Mouse (Mus musculus): ENCODE measurements around the gene Tmem150b. TPM values are rescaled to one million over a fixed set of nuclear protein-coding genes. Genes with fewer than 3 reads are reported as not detected.

The Tmem150b gene
- total and polyA plus RNA-seq, 3 experiments, result 0.11 to 1.7 (median 1.1) TPM

DNA sequence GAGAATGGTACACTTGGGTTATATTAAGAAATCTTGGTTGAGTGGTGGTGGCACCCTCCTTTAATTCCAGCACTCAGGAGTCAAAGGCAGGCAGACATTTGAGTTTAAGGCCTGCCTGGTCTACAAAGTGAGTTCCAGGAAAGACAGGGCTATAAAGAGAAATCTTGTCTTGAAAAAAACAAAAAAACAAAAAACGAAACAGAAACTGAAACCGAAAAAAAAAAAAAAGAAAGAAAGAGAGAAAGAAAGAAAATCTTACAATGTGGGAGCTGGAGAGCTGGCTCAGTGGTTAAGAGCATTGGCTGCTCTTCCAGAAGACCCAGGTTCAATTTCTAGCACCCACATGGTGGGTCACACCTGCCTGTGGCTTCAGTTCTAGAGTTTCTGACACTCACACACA is 61.3 kb downstream of the Tmem150b start:
- H3K36me3 ChIP-seq (replicated peaks), result peaks cover 82% of the 10 kb centered on the region

DNA sequence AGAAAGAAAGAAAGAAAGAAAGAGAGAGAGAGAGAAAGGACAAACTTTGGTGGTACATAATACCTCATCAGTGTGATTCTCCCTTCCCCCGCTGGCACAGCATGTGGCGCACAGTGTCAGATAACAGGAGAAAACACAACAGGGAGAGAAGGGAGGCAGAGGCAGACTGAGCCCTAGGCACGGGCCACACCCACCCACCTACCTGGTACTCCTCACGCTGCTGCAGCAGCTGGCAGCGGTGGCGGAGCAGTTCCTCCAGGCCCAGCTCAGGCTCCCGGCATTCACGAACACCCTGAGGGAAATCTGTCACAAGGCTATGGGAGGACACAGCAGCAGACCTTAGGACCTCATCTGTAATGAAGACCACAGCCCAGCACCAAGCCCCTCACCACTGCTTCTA is 61.9 kb downstream of the Tmem150b start:
- Histone ChIP-seq H3K27me3 (ENCODE audit: insufficient read depth, low read length) (no peaks in the 10 kb centered on the region), H3K4me1 (ENCODE audit: insufficient read depth, low read depth, low read length) (peaks cover 33% of the 10 kb centered on the region), H3K4me3 (ENCODE audit: low read depth, low read length) (no peak overlapping the region), H3K36me3 (replicated peaks) (peaks cover 76% of the 10 kb centered on the region), H3K9me3 (replicated peaks) (no peaks in the 10 kb centered on the region)
- DNase-seq (ENCODE audit: low spot score) (no peak), ATAC-seq (ENCODE audit: extremely low read depth, insufficient number of reproducible peaks, low FRiP score, poor library complexity, severe bottlenecking) (no peak)
- no peak for TF ChIP-seq GATA1 (IDR thresholded peaks at IDR 0.05; ENCODE audit: borderline replicate concordance, low read length)
- no peak for TF ChIP-seq GATA2 (IDR thresholded peaks at IDR 0.05; ENCODE audit: borderline replicate concordance, low read depth, low read length)
- TF ChIP-seq POLR2AphosphoS5 (IDR thresholded peaks at IDR 0.05; ENCODE audit: insufficient replicate concordance, low read depth, low read length), result no peak
- TF ChIP-seq CTCF (IDR thresholded peaks at IDR 0.05; ENCODE audit: low read depth, low read length), result no peak
- no peak for TF ChIP-seq TAL1 (conservative IDR thresholded peaks at IDR 0.05; ENCODE audit: low read depth, low read length)

More for the DNA sequence above, 61.3 kb downstream of the Tmem150b start:
- no peak overlapping the region for H3K4me3 ChIP-seq (ENCODE audit: low read depth, low read length)
- TF ChIP-seq POLR2AphosphoS5 (IDR thresholded peaks at IDR 0.05; ENCODE audit: insufficient replicate concordance, low read depth, low read length), result no peak
- H3K27me3 ChIP-seq (ENCODE audit: insufficient read depth, low read length), result no peaks in the 10 kb centered on the region
- peaks cover 36% of the 10 kb centered on the region for H3K4me1 ChIP-seq (ENCODE audit: insufficient read depth, low read depth, low read length)
- DNase-seq (ENCODE audit: low spot score) (no peak), ATAC-seq (ENCODE audit: extremely low read depth, insufficient number of reproducible peaks, low FRiP score, poor library complexity, severe bottlenecking) (no peak)
- H3K9me3 ChIP-seq (replicated peaks), result no peaks in the 10 kb centered on the region

DNA sequence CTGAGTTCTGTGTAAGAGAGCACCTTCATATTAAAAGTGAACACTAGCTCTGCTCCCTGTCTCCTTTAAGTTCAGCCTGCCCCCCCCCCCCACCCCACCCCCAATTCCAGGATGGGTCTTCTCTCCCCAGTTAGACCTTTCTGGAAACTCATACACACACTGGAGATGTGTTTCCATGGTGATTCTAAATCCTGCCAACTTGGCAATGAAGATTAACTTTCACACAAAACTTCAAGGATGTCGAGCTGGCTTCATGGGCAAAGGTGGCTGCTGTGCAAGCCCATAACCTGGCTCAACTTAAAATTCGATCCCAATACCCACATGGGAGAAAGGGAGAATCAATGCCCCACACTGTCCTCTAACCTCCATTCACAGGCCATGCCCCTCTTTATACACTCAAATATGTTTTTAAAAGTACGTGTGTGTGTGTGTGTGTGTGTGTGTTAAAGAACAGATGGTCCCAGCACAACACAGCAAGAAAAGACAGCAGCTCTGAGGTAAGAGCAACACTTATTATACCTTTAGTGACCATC is 65.1 kb downstream of the Tmem150b start:
- peaks cover 62% of the 10 kb centered on the region for H3K4me1 ChIP-seq (ENCODE audit: insufficient read depth, low read depth, low read length)
- no peaks in the 10 kb centered on the region for H3K9me3 ChIP-seq (replicated peaks)
- no peak overlapping the region; the same call in 1 of the 2 replicates for H3K4me3 ChIP-seq (ENCODE audit: low read depth, low read length)
- DNase-seq (ENCODE audit: low spot score) (no peak), ATAC-seq (ENCODE audit: extremely low read depth, insufficient number of reproducible peaks, low FRiP score, poor library complexity, severe bottlenecking) (no peak)
- TF ChIP-seq GATA1 (IDR thresholded peaks at IDR 0.05; ENCODE audit: borderline replicate concordance, low read length) (no peak), TAL1 (conservative IDR thresholded peaks at IDR 0.05; ENCODE audit: low read depth, low read length) (no peak), POLR2AphosphoS5 (IDR thresholded peaks at IDR 0.05; ENCODE audit: insufficient replicate concordance, low read depth, low read length) (no peak), GATA2 (IDR thresholded peaks at IDR 0.05; ENCODE audit: borderline replicate concordance, low read depth, low read length) (no peak), CTCF (IDR thresholded peaks at IDR 0.05; ENCODE audit: low read depth, low read length) (no peak)
- H3K27me3 ChIP-seq (ENCODE audit: insufficient read depth, low read length), result no peaks in the 10 kb centered on the region
- H3K36me3 ChIP-seq (replicated peaks), result peaks cover 74% of the 10 kb centered on the region

DNA sequence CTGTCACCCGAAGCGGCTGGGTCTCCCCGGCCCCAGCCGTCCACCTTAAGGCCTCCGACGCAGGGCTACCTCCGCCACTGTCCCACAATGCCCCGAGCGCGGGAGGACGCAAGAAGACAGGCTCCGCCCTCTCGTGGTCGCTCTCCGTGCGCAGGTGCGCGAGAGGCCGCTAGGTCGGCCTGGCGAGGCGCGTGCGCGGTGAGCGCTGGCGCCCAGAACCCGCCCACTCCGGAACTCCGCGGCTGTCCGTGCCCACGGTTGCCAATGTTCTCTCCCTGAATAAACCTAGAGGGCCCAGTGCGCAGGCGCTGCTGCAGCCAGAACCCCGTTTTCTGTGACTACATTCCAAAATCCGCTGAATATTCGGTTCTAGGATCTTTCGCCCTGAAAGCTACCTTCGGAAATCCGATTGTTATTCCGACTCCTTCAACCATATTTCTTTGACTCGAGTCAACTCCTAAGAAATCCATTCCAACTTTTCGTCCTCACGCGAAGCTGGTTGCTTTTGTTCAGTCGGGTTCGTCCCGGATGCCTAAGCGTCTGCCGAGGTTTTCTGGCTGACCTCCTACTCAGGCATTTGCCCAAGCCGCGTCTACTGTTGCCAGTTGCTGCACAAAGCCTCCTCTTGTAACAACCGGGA is 66.0 kb downstream of the Tmem150b start, which contains the start of gene Ppp6r1:
Ppp6r1 (minus strand) TSS at position 108 of the 640 bp plus-strand sequence.
- Histone ChIP-seq H3K36me3 (replicated peaks) (peaks cover 71% of the 10 kb centered on the region), H3K4me3 (ENCODE audit: low read depth, low read length) (peak within 1 kb of the TSS; percentile 96), H3K4me1 (ENCODE audit: insufficient read depth, low read depth, low read length) (peaks cover 64% of the 10 kb centered on the region), H3K27me3 (ENCODE audit: insufficient read depth, low read length) (no peaks in the 10 kb centered on the region), H3K9me3 (replicated peaks) (no peaks in the 10 kb centered on the region)
- TF ChIP-seq TAL1 (conservative IDR thresholded peaks at IDR 0.05; ENCODE audit: low read depth, low read length), result no peak
- TF ChIP-seq GATA1 (IDR thresholded peaks at IDR 0.05; ENCODE audit: borderline replicate concordance, low read length), result no peak
- no peak for TF ChIP-seq POLR2AphosphoS5 (IDR thresholded peaks at IDR 0.05; ENCODE audit: insufficient replicate concordance, low read depth, low read length)
- TF ChIP-seq CTCF (IDR thresholded peaks at IDR 0.05; ENCODE audit: low read depth, low read length), result no peak
- TF ChIP-seq GATA2 (IDR thresholded peaks at IDR 0.05; ENCODE audit: borderline replicate concordance, low read depth, low read length), result no peak
- DNase-seq (ENCODE audit: low spot score) (peak; percentile 96), ATAC-seq (ENCODE audit: extremely low read depth, insufficient number of reproducible peaks, low FRiP score, poor library complexity, severe bottlenecking) (peak; percentile 83)

DNA sequence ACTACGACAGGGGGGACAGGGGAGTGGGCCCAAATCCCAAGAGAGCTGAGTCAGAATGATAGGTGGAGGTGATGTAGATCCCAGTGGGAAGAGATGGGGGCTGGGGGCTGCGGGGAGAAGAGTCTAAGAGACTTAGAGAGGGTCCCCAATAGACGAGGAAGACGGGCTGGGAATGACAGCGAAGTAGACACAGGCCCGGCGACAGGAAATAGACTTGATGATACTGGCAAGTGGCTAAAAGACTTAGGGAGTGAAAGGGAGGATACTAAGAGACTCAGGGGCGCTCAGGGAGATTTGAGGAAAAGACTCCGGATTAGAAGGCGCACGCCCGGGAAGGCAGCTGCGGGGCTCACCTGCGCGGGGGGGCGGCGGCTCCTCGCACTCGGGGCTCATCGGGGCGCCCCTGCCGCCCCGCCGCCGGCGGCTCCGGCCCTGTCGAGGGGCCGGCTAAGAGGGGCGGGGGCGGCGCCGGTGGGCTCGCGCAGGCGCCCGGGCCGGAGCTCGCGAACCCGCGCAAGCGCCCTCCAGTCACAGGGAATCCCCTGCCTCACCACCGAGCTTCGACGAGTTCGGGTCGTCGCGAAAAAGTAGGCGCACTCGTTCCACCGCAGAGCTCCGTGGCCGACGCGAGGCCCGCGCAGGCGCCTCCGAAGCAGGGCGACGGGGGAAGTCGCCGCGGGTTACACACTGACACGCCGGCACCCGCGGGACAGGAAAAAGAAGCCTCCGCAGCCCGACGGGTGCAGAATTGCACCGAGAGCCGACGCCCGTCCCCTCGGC is 66.7 kb downstream of the Tmem150b start:
- TF ChIP-seq GATA1 (IDR thresholded peaks at IDR 0.05; ENCODE audit: borderline replicate concordance, low read length), result no peak
- TF ChIP-seq CTCF (IDR thresholded peaks at IDR 0.05; ENCODE audit: low read depth, low read length), result no peak
- TF ChIP-seq POLR2AphosphoS5 (IDR thresholded peaks at IDR 0.05; ENCODE audit: insufficient replicate concordance, low read depth, low read length), result no peak
- no peak for TF ChIP-seq TAL1 (conservative IDR thresholded peaks at IDR 0.05; ENCODE audit: low read depth, low read length)
- no peak for TF ChIP-seq GATA2 (IDR thresholded peaks at IDR 0.05; ENCODE audit: borderline replicate concordance, low read depth, low read length)
- Histone ChIP-seq H3K4me1 (ENCODE audit: insufficient read depth, low read depth, low read length) (peaks cover 69% of the 10 kb centered on the region), H3K27me3 (ENCODE audit: insufficient read depth, low read length) (no peaks in the 10 kb centered on the region), H3K4me3 (ENCODE audit: low read depth, low read length) (peak overlapping the region; percentile 96), H3K9me3 (replicated peaks) (no peaks in the 10 kb centered on the region), H3K36me3 (replicated peaks) (peaks cover 69% of the 10 kb centered on the region)
- no peak for ATAC-seq (ENCODE audit: extremely low read depth, insufficient number of reproducible peaks, low FRiP score, poor library complexity, severe bottlenecking)
- DNase-seq (ENCODE audit: low spot score), result peak; percentile 70

DNA sequence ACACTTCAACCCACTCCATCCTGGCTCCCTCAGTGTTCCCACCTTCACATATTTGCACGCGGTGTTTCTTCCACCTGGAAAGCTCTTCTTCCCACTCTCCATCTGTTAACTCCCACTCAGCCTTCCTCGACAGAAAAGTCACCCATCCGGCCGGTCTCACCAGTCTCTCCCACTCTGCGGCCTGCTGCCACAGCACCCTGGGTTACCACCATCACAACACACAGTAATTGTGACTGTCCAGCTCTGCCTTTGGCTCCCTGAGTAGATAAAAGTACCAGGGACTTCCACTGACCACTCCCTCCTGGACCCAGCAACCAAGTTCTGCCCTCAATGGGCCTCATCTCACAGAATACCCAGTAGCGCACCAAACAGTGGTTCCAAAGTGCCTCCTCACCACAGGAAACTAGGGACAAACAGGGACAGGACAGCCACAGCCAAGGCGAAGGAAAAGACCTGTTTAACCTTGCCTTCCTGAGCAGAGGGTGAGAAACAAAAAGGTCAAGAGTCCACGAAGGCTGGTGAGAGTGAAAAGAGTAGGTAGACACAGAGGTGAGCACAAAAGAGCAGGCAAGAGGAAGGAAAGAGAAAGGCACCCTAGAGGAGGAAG is 67.4 kb downstream of the Tmem150b start:
- Histone ChIP-seq H3K27me3 (ENCODE audit: insufficient read depth, low read length) (no peaks in the 10 kb centered on the region), H3K36me3 (replicated peaks) (peaks cover 71% of the 10 kb centered on the region), H3K4me3 (ENCODE audit: low read depth, low read length) (peak overlapping the region; percentile 96), H3K4me1 (ENCODE audit: insufficient read depth, low read depth, low read length) (peaks cover 74% of the 10 kb centered on the region), H3K9me3 (replicated peaks) (no peaks in the 10 kb centered on the region)
- TF ChIP-seq POLR2AphosphoS5 (IDR thresholded peaks at IDR 0.05; ENCODE audit: insufficient replicate concordance, low read depth, low read length), result no peak
- TF ChIP-seq GATA1 (IDR thresholded peaks at IDR 0.05; ENCODE audit: borderline replicate concordance, low read length), result no peak
- TF ChIP-seq GATA2 (IDR thresholded peaks at IDR 0.05; ENCODE audit: borderline replicate concordance, low read depth, low read length), result no peak
- TF ChIP-seq TAL1 (conservative IDR thresholded peaks at IDR 0.05; ENCODE audit: low read depth, low read length), result no peak
- TF ChIP-seq CTCF (IDR thresholded peaks at IDR 0.05; ENCODE audit: low read depth, low read length), result no peak
- DNase-seq (ENCODE audit: low spot score) (no peak), ATAC-seq (ENCODE audit: extremely low read depth, insufficient number of reproducible peaks, low FRiP score, poor library complexity, severe bottlenecking) (no peak)

Other genes with a start within 250 kb of the Tmem150b start
Only the 20 nearest of the 27 such genes appear.
- not detected in 2 replicates for gene Dnaaf3, start 192.8 kb downstream of the Tmem150b start, total RNA-seq (2014; fragmentation: Nextera tagmentation)
- gene Dnaaf3, start 192.8 kb downstream of the Tmem150b start, total RNA-seq (2017), result not detected in 2 replicates
- gene Dnaaf3, start 192.8 kb downstream of the Tmem150b start, polyA plus RNA-seq (2012), result not detected in 2 replicates
- not detected in 2 replicates for gene Syt5, start 177.7 kb downstream of the Tmem150b start, total RNA-seq (2014; fragmentation: Nextera tagmentation)
- not detected in 2 replicates for gene Syt5, start 177.7 kb downstream of the Tmem150b start, total RNA-seq (2017)
- gene Syt5, start 177.7 kb downstream of the Tmem150b start, polyA plus RNA-seq (2012), result not detected in 2 replicates
- gene Ptprh, start 121.2 kb downstream of the Tmem150b start, total RNA-seq (2014; fragmentation: Nextera tagmentation), result not detected in 2 replicates
- 0.05 and 0.06 TPM in 2 replicates for gene Ptprh, start 121.2 kb downstream of the Tmem150b start, total RNA-seq (2017)
- gene Ptprh, start 121.2 kb downstream of the Tmem150b start, polyA plus RNA-seq (2012), result not detected in 2 replicates
- gene Tmem86b, start 93.8 kb downstream of the Tmem150b start, total RNA-seq (2014; fragmentation: Nextera tagmentation), result 10.3 and 40.0 TPM in 2 replicates
- gene Tmem86b, start 93.8 kb downstream of the Tmem150b start, total RNA-seq (2017), result 9.3 and 10.4 TPM in 2 replicates
- 3.8 and 4.8 TPM in 2 replicates for gene Tmem86b, start 93.8 kb downstream of the Tmem150b start, polyA plus RNA-seq (2012)
- 97.4 and 108 TPM in 2 replicates for gene Ppp6r1, start 66.2 kb downstream of the Tmem150b start, total RNA-seq (2014; fragmentation: Nextera tagmentation)
- 90.5 and 90.7 TPM in 2 replicates for gene Ppp6r1, start 66.2 kb downstream of the Tmem150b start, total RNA-seq (2017)
- 208 and 223 TPM in 2 replicates for gene Ppp6r1, start 66.2 kb downstream of the Tmem150b start, polyA plus RNA-seq (2012)
- 55.3 and 67.8 TPM in 2 replicates for gene Hspbp1, start 40.2 kb downstream of the Tmem150b start, total RNA-seq (2014; fragmentation: Nextera tagmentation)
- gene Hspbp1, start 40.2 kb downstream of the Tmem150b start, total RNA-seq (2017), result 26.5 and 30.6 TPM in 2 replicates
- gene Hspbp1, start 40.2 kb downstream of the Tmem150b start, polyA plus RNA-seq (2012), result 124 and 152 TPM in 2 replicates
- gene Brsk1, start 34.6 kb downstream of the Tmem150b start, total RNA-seq (2014; fragmentation: Nextera tagmentation), result not detected in 2 replicates
- gene Brsk1, start 34.6 kb downstream of the Tmem150b start, total RNA-seq (2017), result 0.44 TPM in 1 of 2 replicates, not detected in the other
- gene Brsk1, start 34.6 kb downstream of the Tmem150b start, polyA plus RNA-seq (2012), result not detected in 2 replicates
- 79.7 and 108 TPM in 2 replicates for gene Kmt5c, start 14.9 kb upstream of the Tmem150b start, total RNA-seq (2014; fragmentation: Nextera tagmentation)
- gene Kmt5c, start 14.9 kb upstream of the Tmem150b start, total RNA-seq (2017), result 34.8 and 39.0 TPM in 2 replicates
- 232 and 325 TPM in 2 replicates for gene Kmt5c, start 14.9 kb upstream of the Tmem150b start, polyA plus RNA-seq (2012)
- gene Cox6b2, start 27.8 kb upstream of the Tmem150b start, total RNA-seq (2014; fragmentation: Nextera tagmentation), result 4.2 and 5.3 TPM in 2 replicates
- 1.0 and 2.0 TPM in 2 replicates for gene Cox6b2, start 27.8 kb upstream of the Tmem150b start, total RNA-seq (2017)
- gene Cox6b2, start 27.8 kb upstream of the Tmem150b start, polyA plus RNA-seq (2012), result 7.8 and 8.0 TPM in 2 replicates
- not detected in 2 replicates for gene Fam71e2, start 46.1 kb upstream of the Tmem150b start, total RNA-seq (2014; fragmentation: Nextera tagmentation)
- gene Fam71e2, start 46.1 kb upstream of the Tmem150b start, total RNA-seq (2017), result 0.05 and 0.06 TPM in 2 replicates
- not detected in 2 replicates for gene Fam71e2, start 46.1 kb upstream of the Tmem150b start, polyA plus RNA-seq (2012)
- not detected in 2 replicates for gene Il11, start 57.6 kb upstream of the Tmem150b start, total RNA-seq (2014; fragmentation: Nextera tagmentation)
- not detected in 2 replicates for gene Il11, start 57.6 kb upstream of the Tmem150b start, total RNA-seq (2017)
- gene Il11, start 57.6 kb upstream of the Tmem150b start, polyA plus RNA-seq (2012), result 0.13 and 0.15 TPM in 2 replicates
- gene Tmem190, start 57.7 kb upstream of the Tmem150b start, total RNA-seq (2014; fragmentation: Nextera tagmentation), result not detected in 2 replicates
- 0.41 TPM in 1 of 2 replicates, not detected in the other for gene Tmem190, start 57.7 kb upstream of the Tmem150b start, total RNA-seq (2017)
- gene Tmem190, start 57.7 kb upstream of the Tmem150b start, polyA plus RNA-seq (2012), result not detected in 2 replicates
- gene Tmem238, start 64.4 kb upstream of the Tmem150b start, total RNA-seq (2014; fragmentation: Nextera tagmentation), result 1.7 and 4.7 TPM in 2 replicates
- 6.8 and 12.1 TPM in 2 replicates for gene Tmem238, start 64.4 kb upstream of the Tmem150b start, total RNA-seq (2017)
- gene Tmem238, start 64.4 kb upstream of the Tmem150b start, polyA plus RNA-seq (2012), result 40.6 and 61.2 TPM in 2 replicates
- 1,543 and 2,339 TPM in 2 replicates for gene Rpl28, start 67.6 kb upstream of the Tmem150b start, total RNA-seq (2014; fragmentation: Nextera tagmentation)
- 548 and 573 TPM in 2 replicates for gene Rpl28, start 67.6 kb upstream of the Tmem150b start, total RNA-seq (2017)
- 5,642 and 5,886 TPM in 2 replicates for gene Rpl28, start 67.6 kb upstream of the Tmem150b start, polyA plus RNA-seq (2012)
- 538 and 670 TPM in 2 replicates for gene Ube2s, start 87.3 kb upstream of the Tmem150b start, total RNA-seq (2014; fragmentation: Nextera tagmentation)
- 171 and 195 TPM in 2 replicates for gene Ube2s, start 87.3 kb upstream of the Tmem150b start, total RNA-seq (2017)
- 210 and 243 TPM in 2 replicates for gene Ube2s, start 87.3 kb upstream of the Tmem150b start, polyA plus RNA-seq (2012)
- gene Shisa7, start 119.4 kb upstream of the Tmem150b start, total RNA-seq (2014; fragmentation: Nextera tagmentation), result not detected in 2 replicates
- gene Shisa7, start 119.4 kb upstream of the Tmem150b start, total RNA-seq (2017), result 0.06 and 0.22 TPM in 2 replicates
- gene Shisa7, start 119.4 kb upstream of the Tmem150b start, polyA plus RNA-seq (2012), result not detected in 2 replicates
- gene Isoc2b, start 145.0 kb upstream of the Tmem150b start, total RNA-seq (2014; fragmentation: Nextera tagmentation), result 7.6 and 9.1 TPM in 2 replicates
- 34.4 and 40.1 TPM in 2 replicates for gene Isoc2b, start 145.0 kb upstream of the Tmem150b start, total RNA-seq (2017)
- 5.3 and 8.1 TPM in 2 replicates for gene Isoc2b, start 145.0 kb upstream of the Tmem150b start, polyA plus RNA-seq (2012)
- 1.9 and 3.4 TPM in 2 replicates for gene Isoc2a, start 151.9 kb upstream of the Tmem150b start, total RNA-seq (2014; fragmentation: Nextera tagmentation)
- gene Isoc2a, start 151.9 kb upstream of the Tmem150b start, total RNA-seq (2017), result 7.5 and 10.4 TPM in 2 replicates
- 6.3 and 16.2 TPM in 2 replicates for gene Isoc2a, start 151.9 kb upstream of the Tmem150b start, polyA plus RNA-seq (2012)
- not detected in 2 replicates for gene Gm36210, start 181.3 kb upstream of the Tmem150b start, total RNA-seq (2014; fragmentation: Nextera tagmentation)
- gene Gm36210, start 181.3 kb upstream of the Tmem150b start, total RNA-seq (2017), result not detected in 2 replicates
- not detected in 2 replicates for gene Gm36210, start 181.3 kb upstream of the Tmem150b start, polyA plus RNA-seq (2012)
- gene Zfp628, start 190.0 kb upstream of the Tmem150b start, total RNA-seq (2014; fragmentation: Nextera tagmentation), result 13.9 and 15.2 TPM in 2 replicates
- gene Zfp628, start 190.0 kb upstream of the Tmem150b start, total RNA-seq (2017), result 1.6 and 1.8 TPM in 2 replicates
- gene Zfp628, start 190.0 kb upstream of the Tmem150b start, polyA plus RNA-seq (2012), result 35.7 and 39.5 TPM in 2 replicates

All from G1E (cell line).